Mouse (Mus musculus) bone marrow, adult 2 months (tissue): ENCODE measurements around the gene Megf6.

Experiments used
- CTCF ChIP-seq: fragments of 200-500 bp; IDR thresholded peaks from 2 replicates; pipeline ENCODE4 v1.5.1; 2011; ENCODE audit warnings: low read length, control low read depth; ENCODE audit not compliant: control insufficient read depth, insufficient read depth
- POLR2A ChIP-seq: fragments of 200-500 bp; IDR thresholded peaks from 2 replicates; pipeline ENCODE4 v1.6.1; 2011; ENCODE audit warnings: low read depth, mild to moderate bottlenecking, control low read depth, low read length, borderline replicate concordance; ENCODE audit not compliant: control insufficient read depth

DNA sequence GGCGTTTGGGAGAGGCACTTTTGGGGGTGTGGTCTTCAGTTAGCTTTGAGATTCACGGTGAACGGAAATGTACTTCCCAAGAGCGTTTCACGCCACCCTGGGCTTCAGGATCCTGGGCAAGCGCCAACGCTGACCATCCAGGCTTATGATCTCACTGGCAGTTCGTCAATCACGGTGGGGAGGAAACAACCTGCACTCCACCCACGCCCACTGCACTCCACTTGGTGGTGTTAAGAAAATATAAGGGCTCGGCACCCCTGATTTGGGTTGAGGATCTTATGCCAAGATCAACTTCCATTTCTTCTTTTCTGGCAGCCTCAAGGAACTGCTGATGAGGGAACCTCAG lies 143.1 kb downstream of the Megf6 start:
- TF ChIP-seq POLR2A (no peak), CTCF (no peak)
